Mouse (Mus musculus) liver, embryonic 16.5 days (tissue): ENCODE measurements at regions not wholly inside any gene's neighbourhood (a gene's known extent, or its start where the extent isn't known, plus 50 kb on each side); places are given as distances from the start of the nearest gene placed in this dataset.

Experiments used
- ATAC-seq: fragments of 200-750 bp; cut with Nextera tagmentation; 2 replicates; pipeline ENCODE4 v1.8.0; 2017; ENCODE audit warnings: low read depth, mild to moderate bottlenecking, moderate number of reproducible peaks, moderate library complexity
- H3K27ac ChIP-seq: fragments of 300-500 bp; sonication (generic); 2 replicates; pipeline ENCODE4 v1.5.1; 2014; ENCODE audit warnings: mild to moderate bottlenecking, low read length
- H3K27me3 ChIP-seq: fragments of 300-500 bp; sonication (generic); 2 replicates; pipeline ENCODE4 v1.6.1; 2014; ENCODE audit warnings: low read depth, low read length, mixed read lengths; ENCODE audit not compliant: control insufficient read depth, insufficient read depth
- H3K36me3 ChIP-seq: fragments of 300-500 bp; sonication (generic); 2 replicates; pipeline ENCODE4 v1.6.1; 2014; ENCODE audit warnings: mild to moderate bottlenecking; ENCODE audit not compliant: control insufficient read depth, insufficient read depth
- H3K4me1 ChIP-seq: fragments of 300-500 bp; sonication (generic); 2 replicates; pipeline ENCODE4 v1.6.1; 2014; ENCODE audit warnings: low read depth, low read length, mixed read lengths; ENCODE audit not compliant: control insufficient read depth
- H3K4me2 ChIP-seq: fragments of 300-500 bp; sonication (generic); 2 replicates; pipeline ENCODE4 v1.6.1; 2014; ENCODE audit warnings: low read depth, low read length, mixed read lengths
- H3K4me3 ChIP-seq: fragments of 300-500 bp; sonication (generic); 2 replicates; pipeline ENCODE4 v1.5.1; 2014; ENCODE audit warnings: low read depth, mild to moderate bottlenecking, low read length
- H3K9ac ChIP-seq: fragments of 300-500 bp; sonication (generic); 2 replicates; pipeline ENCODE4 v1.6.1; 2014; ENCODE audit warnings: low read depth, low read length
- H3K9me3 ChIP-seq: fragments of 300-500 bp; sonication (generic); replicated peaks from 2 replicates; pipeline ENCODE4 v1.6.1; 2016; ENCODE audit warnings: low read length; ENCODE audit not compliant: control insufficient read depth
- WGBS: fragments of 180-500 bp; shearing (Covaris S2); extraction: QIAGEN DNeasy Blood & Tissue Kit; methylation state at CpG from one replicate; pipeline ENCODE4 v1.1.7; 2014; ENCODE audit not compliant: insufficient replicate concordance; 5-methylcytosine and 5-hydroxymethylcytosine counted together

- no peak for ATAC-seq
- WGBS: 55% methylated on average over 5 of the region's 5 CpGs
- Histone ChIP-seq H3K4me1 (no peaks in the 10 kb centered on the region), H3K27me3 (no peaks in the 10 kb centered on the region), H3K27ac (no peak overlapping the region), H3K9me3 (no peaks in the 10 kb centered on the region), H3K9ac (no peak overlapping the region), H3K4me2 (no peak overlapping the region), H3K36me3 (no peaks in the 10 kb centered on the region), H3K4me3 (no peak overlapping the region)
These were observed 283.0 kb upstream of the Plxna2 start for GRCm38 (mm10) chr1:194334752-194335719.

DNA sequence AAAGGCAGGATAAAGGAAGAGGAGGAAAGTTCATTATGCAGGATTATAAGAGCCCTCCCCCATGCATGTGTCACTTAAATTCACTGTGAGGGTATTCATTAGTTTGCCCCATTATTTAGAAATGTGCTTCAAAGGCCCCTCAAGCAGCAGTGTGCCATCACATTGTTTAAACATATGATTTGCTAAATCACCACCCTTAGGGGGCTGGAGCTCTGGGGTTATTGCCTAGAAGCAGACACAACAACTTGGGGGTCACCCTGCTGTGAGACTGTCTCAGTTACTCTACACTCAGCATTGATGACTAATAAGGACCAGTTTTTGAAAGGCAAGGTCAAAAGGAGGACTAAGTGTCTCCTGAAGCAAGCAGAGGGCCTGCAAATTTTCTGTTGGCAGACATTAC lies 285.4 kb upstream of the Plxna2 start:
- no peak overlapping the region for H3K9ac ChIP-seq
- no peak for ATAC-seq
- no peaks in the 10 kb centered on the region for H3K27me3 ChIP-seq
- H3K36me3 ChIP-seq: no peaks in the 10 kb centered on the region
- H3K4me1 ChIP-seq: no peaks in the 10 kb centered on the region
- no peak overlapping the region for H3K27ac ChIP-seq
- H3K4me3 ChIP-seq: no peak overlapping the region
- no peaks in the 10 kb centered on the region for H3K9me3 ChIP-seq
- H3K4me2 ChIP-seq: no peak overlapping the region

DNA sequence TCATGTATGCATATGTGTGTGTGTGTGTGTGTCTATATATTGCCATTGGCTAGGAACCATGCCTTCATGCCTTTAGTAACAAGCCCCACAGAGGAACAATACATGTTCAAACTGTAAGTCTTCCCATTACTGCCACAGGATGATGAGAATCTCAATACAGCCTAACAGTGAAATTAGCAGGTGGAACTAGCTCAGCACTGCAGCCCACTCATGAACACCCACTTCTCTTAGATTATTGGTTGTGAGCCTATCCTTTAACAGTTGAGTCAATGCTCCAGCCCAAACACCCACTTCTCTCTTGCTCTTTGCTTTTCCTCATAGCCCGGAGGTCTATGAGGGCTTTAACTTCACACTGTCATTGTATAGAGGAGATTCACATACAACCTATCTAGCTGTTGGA lies 287.5 kb upstream of the Plxna2 start:
- Histone ChIP-seq H3K27ac (no peak overlapping the region), H3K27me3 (no peaks in the 10 kb centered on the region), H3K36me3 (no peaks in the 10 kb centered on the region), H3K9ac (no peak overlapping the region), H3K4me3 (no peak overlapping the region), H3K4me1 (no peaks in the 10 kb centered on the region), H3K4me2 (no peak overlapping the region), H3K9me3 (no peaks in the 10 kb centered on the region)
- WGBS: 47% methylated on average over 1 of the region's 1 CpGs
- ATAC-seq: no peak

DNA sequence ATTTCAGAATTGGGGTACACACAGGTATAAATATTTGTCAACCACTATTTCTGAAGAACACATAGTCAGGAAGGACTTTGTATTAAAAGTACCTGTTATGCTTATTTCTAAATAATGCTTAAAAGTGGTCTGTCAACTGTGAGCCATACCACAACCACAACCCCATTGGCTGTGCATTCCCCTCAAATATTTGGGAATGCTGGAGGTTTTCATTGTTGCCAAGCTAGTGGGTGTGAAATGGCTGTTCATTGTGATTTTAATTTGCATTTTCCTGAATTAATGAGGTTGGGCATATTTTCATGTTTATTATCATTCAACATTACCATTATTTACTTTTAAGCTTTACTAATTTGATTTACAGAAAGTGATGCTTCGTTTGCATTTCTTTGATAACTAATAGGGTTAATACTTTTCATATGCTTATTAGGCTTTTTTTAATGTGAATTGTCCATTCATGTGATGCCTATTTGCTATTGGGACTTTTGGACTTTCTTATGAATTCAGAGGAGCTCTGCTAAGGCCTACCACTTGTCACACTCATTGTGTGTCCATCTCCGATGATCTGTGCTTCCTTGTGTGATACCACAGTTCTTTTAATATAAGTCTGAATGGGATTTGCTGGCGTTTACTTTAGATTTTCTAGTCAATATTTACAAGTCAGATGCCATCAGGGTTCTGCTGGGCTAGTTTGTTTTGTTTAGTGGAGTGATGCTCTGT lies 297.5 kb upstream of the Plxna2 start:
- H3K9me3 ChIP-seq: no peaks in the 10 kb centered on the region
- WGBS: 48% methylated on average over 3 of the region's 3 CpGs
- no peak for ATAC-seq
- H3K9ac ChIP-seq: no peak overlapping the region
- H3K36me3 ChIP-seq: no peaks in the 10 kb centered on the region
- H3K27ac ChIP-seq: no peak overlapping the region
- no peak overlapping the region for H3K4me2 ChIP-seq
- H3K4me1 ChIP-seq: no peaks in the 10 kb centered on the region
- H3K27me3 ChIP-seq: no peaks in the 10 kb centered on the region
- H3K4me3 ChIP-seq: no peak overlapping the region

GRCm38 (mm10) chr1:194318351-194318750 lies 299.7 kb upstream of the Plxna2 start:
- H3K4me1 ChIP-seq: no peaks in the 10 kb centered on the region
- H3K27me3 ChIP-seq: no peaks in the 10 kb centered on the region
- no peak overlapping the region for H3K4me2 ChIP-seq
- peak overlapping the region; percentile 33; the same call in 1 of the 2 replicates for H3K27ac ChIP-seq
- no peaks in the 10 kb centered on the region for H3K36me3 ChIP-seq
- no peaks in the 10 kb centered on the region for H3K9me3 ChIP-seq
- no peak overlapping the region for H3K4me3 ChIP-seq
- ATAC-seq: peak; percentile 68
- H3K9ac ChIP-seq: no peak overlapping the region

DNA sequence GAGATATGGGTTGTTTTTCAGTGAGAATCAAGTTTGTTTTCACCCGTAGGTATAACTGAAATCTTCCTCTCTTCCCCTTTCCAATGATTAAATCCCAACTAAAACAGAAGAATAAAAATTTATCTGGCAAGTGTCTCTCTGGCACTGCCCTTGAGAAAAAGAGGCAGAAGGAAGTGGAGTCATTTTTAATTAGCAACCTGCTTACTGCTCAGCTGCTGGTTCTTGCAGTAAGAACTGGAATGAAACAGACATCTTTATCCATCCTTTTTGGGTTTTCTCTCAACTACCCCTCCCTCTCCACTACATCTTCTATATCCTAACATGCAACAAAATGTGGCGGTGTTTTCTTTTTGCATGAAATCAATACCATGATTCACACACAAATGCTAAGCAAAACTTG lies 302.4 kb upstream of the Plxna2 start:
- no peak overlapping the region for H3K4me2 ChIP-seq
- no peaks in the 10 kb centered on the region for H3K4me1 ChIP-seq
- 46% methylated on average over 2 of the region's 2 CpGs for WGBS
- H3K4me3 ChIP-seq: no peak overlapping the region
- no peaks in the 10 kb centered on the region for H3K36me3 ChIP-seq
- ATAC-seq: no peak
- no peak overlapping the region for H3K27ac ChIP-seq
- no peaks in the 10 kb centered on the region for H3K27me3 ChIP-seq
- H3K9ac ChIP-seq: no peak overlapping the region
- no peaks in the 10 kb centered on the region for H3K9me3 ChIP-seq

GRCm38 (mm10) chr1:194310373-194310772 lies 307.6 kb upstream of the Plxna2 start:
- no peaks in the 10 kb centered on the region for H3K9me3 ChIP-seq
- WGBS: 37% methylated on average over 2 of the region's 2 CpGs

DNA sequence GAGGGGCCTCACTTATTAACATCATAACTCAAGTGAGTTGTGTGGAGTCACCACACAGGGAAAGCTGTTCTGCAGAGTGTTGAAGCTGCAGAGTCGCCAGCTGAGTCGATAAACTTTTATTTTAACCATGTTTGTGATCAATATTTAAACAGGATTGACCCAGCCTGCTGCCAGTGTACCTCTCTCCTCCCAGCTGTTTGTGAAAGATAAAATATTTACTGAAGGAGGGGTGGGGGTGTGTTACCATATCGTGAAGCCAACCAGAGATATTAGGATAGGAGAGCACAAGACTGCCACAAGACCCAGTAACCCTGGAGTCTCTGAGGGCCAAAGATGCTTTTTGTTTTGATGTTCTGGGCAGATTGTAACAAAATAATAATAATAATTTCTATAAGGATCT lies 309.4 kb upstream of the Plxna2 start:
- Histone ChIP-seq H3K9me3 (no peaks in the 10 kb centered on the region), H3K9ac (no peak overlapping the region), H3K27ac (peak overlapping the region; percentile 37), H3K4me2 (peak overlapping the region; percentile 31; the same call in 1 of the 2 replicates), H3K27me3 (no peaks in the 10 kb centered on the region), H3K4me1 (peaks cover 14% of the 10 kb centered on the region), H3K36me3 (no peaks in the 10 kb centered on the region), H3K4me3 (no peak overlapping the region)
- peak; percentile 92 for ATAC-seq
- WGBS: 32% methylated on average over 3 of the region's 3 CpGs

More at GRCm38 (mm10) chr1:194310373-194310772, 307.6 kb upstream of the Plxna2 start:
- Histone ChIP-seq H3K9ac (no peak overlapping the region), H3K4me2 (no peak overlapping the region), H3K4me1 (peaks cover 14% of the 10 kb centered on the region), H3K36me3 (no peaks in the 10 kb centered on the region), H3K4me3 (no peak overlapping the region), H3K27ac (no peak overlapping the region), H3K27me3 (no peaks in the 10 kb centered on the region)
- ATAC-seq: no peak

DNA sequence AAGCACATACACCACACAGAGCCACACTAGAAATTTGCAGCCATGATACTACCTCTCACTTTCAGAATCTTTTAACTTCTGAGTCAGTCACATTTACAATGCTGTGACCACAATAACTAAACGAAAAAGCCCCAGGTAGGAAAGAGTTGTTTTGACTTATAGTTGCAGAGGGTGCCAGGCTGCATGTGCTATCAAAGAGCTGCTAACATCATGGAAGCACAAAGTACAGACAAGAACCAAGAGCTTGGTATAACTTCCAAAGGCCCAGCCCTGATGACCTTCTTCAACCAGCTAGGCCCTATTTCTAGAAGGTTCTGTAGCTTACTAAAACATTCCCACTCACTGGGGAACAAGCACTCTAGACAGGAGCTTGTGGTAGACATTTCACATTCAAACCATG lies 314.1 kb upstream of the Plxna2 start:
- H3K27ac ChIP-seq: no peak overlapping the region
- no peak overlapping the region for H3K9ac ChIP-seq
- peaks cover 9% of the 10 kb centered on the region for H3K4me1 ChIP-seq
- no peak overlapping the region for H3K4me3 ChIP-seq
- no peak overlapping the region for H3K4me2 ChIP-seq
- H3K27me3 ChIP-seq: no peaks in the 10 kb centered on the region
- no peaks in the 10 kb centered on the region for H3K9me3 ChIP-seq
- H3K36me3 ChIP-seq: no peaks in the 10 kb centered on the region
- ATAC-seq: no peak
- WGBS: 30% methylated on average over 1 of the region's 1 CpGs
